Mouse (Mus musculus) heart, adult 8-10 months (tissue): ENCODE results near the gene Hoxa4. TPM values are rescaled to one million over a fixed set of nuclear protein-coding genes. Genes with fewer than 3 reads are reported as not detected.

Experiments used
- DNase-seq: peaks from one replicate; pipeline ENCODE4 v3.0.0; 2022; ENCODE audit warnings: low spot score
- microRNA-seq: library from miRNA; unstranded; fragments of <30 nt; microRNA quantifications from one replicate; pipeline ENCODE4 v1.2.0, GENCODE M21; 2022
- total RNA-seq, 4 experiments: library from RNA; stranded (reverse); gene quantifications; 2 replicates each; pipeline ENCODE4 v1.2.4; 2022

Gene Hoxa4
- total RNA-seq, 4 experiments from 2014 or later = 0.31 to 0.49 (median 0.38) TPM

DNA sequence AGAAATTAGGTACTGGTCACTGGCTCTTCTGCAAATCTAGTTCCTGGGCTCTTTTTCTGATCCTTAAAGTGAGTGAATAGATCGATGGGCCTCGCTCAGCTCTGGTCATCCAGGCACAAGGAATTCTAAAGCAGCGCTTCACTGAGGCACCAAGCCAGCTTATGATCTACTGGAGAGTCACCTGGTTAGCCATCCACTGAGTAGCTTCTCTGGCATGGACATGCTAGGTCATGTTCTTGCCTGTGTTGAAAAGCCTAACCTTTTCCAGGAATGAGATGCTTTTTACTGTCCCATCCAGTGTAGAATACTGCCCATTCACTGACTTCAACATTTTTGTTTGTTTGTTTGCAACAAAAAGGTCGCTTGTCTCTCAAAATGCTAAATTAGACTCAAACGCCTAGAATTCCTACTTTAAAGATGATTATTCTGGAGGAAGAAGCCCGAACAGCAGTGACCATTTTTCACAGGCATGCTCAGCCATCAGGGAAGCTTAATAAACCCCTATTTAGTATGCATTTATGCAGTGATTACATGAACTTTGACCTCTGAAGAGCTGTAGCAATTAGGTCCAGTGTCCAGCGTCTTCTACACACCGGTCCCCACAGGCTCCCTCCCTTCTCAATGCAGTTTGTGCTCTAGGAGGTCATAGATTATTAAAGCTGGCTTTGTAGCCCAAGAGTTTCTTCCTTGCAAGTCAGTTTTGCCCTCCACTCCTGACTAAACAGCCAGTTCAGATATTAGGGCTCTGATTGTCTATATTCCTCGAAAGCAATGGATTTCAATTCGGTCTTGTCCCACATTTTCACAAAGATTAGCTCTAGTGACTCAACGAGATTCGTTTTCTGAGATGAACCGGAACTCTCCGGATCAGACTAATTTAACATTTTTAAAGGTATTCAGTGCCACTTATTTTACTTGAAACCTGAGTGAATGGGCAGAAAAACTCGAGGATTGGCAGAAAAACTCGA, 39.0 kb downstream of the Hoxa4 start:
- no peak for DNase-seq

DNA sequence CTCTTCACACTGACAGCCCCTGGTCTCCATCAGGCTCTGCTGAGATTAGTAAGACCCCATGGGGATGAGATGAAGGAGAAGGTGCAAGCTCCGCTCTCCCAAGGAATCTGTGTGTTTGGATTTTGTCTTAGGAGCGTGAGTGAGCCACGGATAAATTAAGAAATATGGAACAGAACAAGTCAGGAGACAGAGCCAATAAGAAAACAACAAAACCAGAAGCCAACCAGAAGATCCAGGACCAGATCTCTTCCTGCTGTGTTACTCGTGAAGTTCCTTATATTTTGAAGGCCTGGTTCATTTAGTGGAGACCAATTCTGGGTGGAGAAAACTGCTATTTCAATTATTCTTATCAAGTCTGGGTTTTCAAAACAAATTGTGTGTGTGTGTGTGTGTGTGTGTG, 40.0 kb downstream of the Hoxa4 start:
- no peak for DNase-seq

DNA sequence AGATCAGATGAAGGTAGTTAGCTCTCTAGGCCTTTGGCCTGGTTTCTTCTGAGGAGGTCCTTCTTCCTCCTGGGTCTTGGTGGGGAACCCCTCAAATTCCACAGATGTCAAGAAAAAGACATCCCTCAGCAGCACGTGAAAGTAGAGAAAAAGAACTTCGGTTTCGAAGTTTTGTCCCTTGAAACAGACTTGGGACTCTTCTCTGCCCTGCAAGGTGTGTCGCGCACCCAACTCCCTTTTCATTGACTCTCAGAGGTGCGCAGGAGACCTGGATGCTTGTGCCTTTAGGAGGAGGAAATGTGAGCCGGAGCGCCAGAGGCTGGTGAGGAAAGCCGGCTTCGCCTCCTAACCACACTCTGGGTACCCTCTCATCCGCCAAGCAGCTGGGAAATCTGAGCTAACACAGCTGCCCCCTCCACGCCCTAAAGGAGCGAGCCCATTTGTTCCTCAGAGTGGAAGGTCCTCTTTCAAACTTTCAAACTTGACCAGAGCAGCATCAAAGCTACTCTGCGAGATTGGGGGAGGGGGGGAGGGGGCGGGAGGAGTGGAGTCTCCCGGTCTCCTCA, 41.1 kb downstream of the Hoxa4 start:
- DNase-seq = no peak

Small RNAs within 50 kb of the gene (microRNA-seq; reads per million reads assigned to microRNA genes)
- 34.7 reads per million, percentile 44 among the genes with 10 or more reads in this experiment for gene Mir196b

Other genes starting within 250 kb of the Hoxa4 start
- gene Skap2, start 179.2 kb downstream of the Hoxa4 start, total RNA-seq = 10 to 100 TPM in 3 of 4 experiments, 1 to 10 TPM in 1; 8.8 to 12.2 (median 11.0) TPM
- under 1 TPM in 2 of 4 experiments, not detected in 2; 0.16 to 0.19 TPM for gene Hoxa1, start 33.4 kb downstream of the Hoxa4 start, total RNA-seq
- gene Hoxa2, start 26.9 kb downstream of the Hoxa4 start, total RNA-seq = under 1 TPM in 3 of 4 experiments, not detected in 1; 0.20 to 0.34 (median 0.22) TPM
- gene 5730596B20Rik, start 14.3 kb downstream of the Hoxa4 start, total RNA-seq = under 1 TPM in 1 of 4 experiments, not detected in 3; 0.06 TPM
- under 1 TPM; 0.41 to 0.69 (median 0.57) TPM for gene Hoxa5, start 12.8 kb upstream of the Hoxa4 start, total RNA-seq
- gene Hoxa6, start 17.0 kb upstream of the Hoxa4 start, total RNA-seq = not detected
- gene Hoxa3, start 21.6 kb upstream of the Hoxa4 start, total RNA-seq = under 1 TPM; 0.16 to 0.89 (median 0.31) TPM
- under 1 TPM in 1 of 4 experiments, not detected in 3; 0.54 TPM for gene Gm28308, start 21.6 kb upstream of the Hoxa4 start, total RNA-seq
- under 1 TPM in 3 of 4 experiments, not detected in 1; 0.19 to 0.55 (median 0.31) TPM for gene Hoxa7, start 30.1 kb upstream of the Hoxa4 start, total RNA-seq
- not detected for gene Hoxa9, start 39.3 kb upstream of the Hoxa4 start, total RNA-seq
- gene Hoxa10, start 49.1 kb upstream of the Hoxa4 start, total RNA-seq = not detected
- not detected for gene Hoxa11, start 54.1 kb upstream of the Hoxa4 start, total RNA-seq
- gene Hoxa13, start 69.1 kb upstream of the Hoxa4 start, total RNA-seq = not detected
- not detected for gene Evx1, start 121.7 kb upstream of the Hoxa4 start, total RNA-seq